Mouse (Mus musculus): Measurements from ENCODE around the gene Cd207.

DNA sequence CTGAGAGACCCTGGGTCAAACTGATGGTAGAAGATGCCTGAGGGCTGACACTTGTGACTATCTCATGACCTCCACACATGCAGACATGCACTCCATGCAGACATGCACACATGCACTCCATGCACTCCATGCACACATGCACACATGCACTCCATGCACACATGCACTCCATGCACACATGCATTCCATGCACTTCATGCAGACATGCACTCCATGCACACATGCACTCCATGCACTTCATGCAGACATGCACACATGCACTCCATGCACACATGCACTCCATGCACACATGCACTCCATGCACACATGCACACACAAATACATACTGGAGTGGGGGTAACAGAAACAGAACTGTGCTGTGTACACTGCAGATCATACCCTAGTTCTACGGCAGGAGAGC is 42.3 kb downstream of the Cd207 start:
- no peak for TF ChIP-seq CTCF (IDR thresholded peaks at IDR 0.05; ENCODE audit: low read depth)
- no peak for TF ChIP-seq EP300 (IDR thresholded peaks at IDR 0.05; ENCODE audit: low read depth)

All from liver, postnatal 0 days (tissue).